Mouse (Mus musculus) frontal cortex, postnatal 36 days (tissue): ENCODE results near the gene Lpin3.

Source experiments
- DNase-seq, 2 experiments: peaks; one replicate each; pipeline ENCODE4 v3.0.0; 2022; ENCODE audit warnings: low spot score in 2 of 2

The Lpin3 gene

DNA sequence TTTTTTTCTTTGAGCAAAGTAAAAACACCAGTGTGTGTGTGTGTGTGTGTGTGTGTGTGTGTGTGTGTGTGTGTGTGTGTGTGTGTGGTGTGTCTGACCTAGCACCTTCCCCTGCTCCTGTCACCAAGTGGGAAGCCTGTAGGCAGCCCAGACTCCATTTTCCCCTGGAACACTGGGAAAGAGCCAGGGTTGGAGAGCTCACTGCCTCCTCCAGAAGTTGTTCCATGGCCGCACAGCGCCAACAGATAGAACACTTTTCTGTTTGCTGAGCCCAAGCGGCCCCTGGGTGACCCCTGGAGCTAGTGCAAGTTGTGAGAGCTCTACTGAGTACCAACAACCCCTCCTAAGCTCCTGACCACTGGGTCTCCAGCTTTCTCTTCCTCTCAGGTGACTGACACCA lies 52.5 kb downstream of the Lpin3 start:
- no peak for DNase-seq

DNA sequence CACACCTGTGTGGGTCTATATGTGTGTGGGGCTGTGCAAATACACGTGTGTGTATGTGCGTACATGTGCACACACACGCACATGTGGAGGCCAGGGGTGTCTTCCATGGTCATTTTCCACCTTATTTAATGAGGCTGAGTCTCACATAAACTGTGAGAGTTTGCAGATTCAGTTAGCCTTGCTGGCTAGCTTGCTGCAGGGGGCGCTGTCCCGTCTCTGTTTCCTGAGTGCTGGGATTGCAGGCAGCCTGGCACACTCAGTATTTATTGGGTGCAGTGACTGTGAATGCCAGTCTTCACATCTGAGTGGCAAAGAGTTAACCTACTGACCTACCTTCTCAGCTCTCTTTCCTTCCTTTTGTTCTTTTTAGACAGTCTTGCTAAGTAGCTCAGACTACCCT lies 53.4 kb downstream of the Lpin3 start:
- DNase-seq, result no peak

DNA sequence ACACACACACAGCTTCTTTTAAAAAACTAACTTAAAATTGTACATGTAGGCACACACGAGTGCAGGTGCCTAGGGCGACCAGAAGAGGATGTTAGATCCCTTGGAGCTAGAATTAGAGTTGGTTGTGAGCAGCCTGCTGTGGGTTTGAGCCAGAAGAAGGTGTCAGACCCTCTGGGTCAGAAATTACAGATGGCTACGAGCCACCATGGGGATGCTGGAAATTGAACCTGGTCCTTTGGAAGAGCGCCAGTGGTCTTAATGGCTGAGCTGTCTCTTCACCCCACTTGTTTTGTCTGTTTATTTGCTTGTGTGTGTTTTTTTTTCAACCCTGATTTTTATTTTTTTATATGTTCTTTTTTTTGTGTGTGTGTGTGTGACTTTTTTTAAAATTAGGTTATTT lies 54.0 kb downstream of the Lpin3 start:
- no peak for DNase-seq

DNA sequence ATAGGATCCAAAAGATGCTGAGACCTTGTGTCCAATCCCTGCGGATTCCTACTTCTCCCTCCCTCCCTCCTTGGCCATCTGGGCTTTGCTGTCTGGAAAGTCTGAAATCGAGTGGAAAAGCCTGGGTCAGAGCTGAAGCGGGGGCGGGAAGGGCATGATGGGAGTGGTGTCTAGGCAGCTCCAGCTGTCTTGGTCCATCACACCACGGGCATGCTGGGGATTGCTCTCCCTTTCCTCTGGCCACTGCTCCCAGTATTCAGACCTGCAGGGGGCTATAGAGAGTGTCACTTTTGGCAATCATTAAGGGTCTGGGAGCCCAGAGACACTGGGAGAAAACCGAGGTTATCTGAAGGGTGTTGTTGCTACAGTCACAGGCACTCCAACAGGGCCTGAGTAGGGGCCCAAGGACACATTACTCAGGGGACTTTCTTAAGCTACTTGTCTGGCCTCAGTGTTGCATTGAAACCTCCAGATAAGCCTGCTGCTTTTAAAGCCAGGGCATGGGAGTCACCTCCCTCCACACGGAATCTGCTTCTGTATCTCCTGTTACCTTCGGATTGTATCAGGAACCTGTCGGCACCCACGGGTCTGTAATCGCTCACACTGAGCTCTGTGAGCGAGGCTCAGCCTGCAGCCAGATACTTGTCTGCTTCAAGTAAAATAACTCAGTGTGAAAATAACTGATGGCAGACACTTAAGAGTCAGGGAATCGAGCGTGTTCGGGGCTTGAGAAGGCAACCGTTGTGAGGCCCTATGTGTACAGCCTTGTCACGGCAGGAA lies 60.6 kb downstream of the Lpin3 start:
- no peak for DNase-seq

DNA sequence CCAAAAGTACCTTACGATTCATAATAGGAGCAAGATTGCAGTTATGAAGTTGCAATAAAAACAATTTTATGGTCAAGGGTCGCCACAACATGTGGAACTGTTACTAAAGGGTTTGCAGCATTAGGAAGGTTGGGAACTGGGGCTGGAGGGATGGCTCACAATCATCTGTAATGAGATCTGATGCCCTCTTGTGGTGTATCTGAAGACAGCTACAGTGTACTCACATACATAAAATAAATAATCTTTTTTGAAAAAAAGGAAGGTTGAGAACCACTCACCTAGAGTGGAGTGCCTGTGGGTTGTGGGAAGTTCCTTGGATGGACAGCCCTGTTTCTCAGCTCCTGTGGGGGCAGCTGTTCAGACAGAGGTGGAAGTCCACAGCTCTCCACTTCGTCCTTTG lies 62.0 kb downstream of the Lpin3 start:
- DNase-seq, result no peak

DNA sequence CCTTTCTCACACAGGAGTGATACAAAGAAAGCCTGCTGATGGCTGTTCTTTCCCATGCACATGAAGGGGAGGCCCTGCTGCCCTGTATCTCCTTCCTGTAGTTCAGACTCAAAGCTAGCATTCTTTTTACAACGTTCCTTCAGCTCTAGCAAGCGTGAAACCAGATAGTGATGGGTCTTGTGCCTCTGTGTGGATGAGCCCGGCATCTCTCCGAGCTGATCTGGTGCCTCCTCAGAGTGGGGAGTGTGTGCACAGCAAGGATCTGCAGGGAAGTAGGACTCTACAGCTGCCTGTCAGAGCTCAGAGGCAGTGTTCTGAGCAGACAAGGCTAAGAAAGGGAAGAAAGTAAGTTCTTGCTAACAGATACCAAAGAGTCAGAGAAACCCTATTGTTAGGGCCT lies 71.1 kb downstream of the Lpin3 start:
- DNase-seq, result peak in 1 of 2 experiments; percentile 46

DNA sequence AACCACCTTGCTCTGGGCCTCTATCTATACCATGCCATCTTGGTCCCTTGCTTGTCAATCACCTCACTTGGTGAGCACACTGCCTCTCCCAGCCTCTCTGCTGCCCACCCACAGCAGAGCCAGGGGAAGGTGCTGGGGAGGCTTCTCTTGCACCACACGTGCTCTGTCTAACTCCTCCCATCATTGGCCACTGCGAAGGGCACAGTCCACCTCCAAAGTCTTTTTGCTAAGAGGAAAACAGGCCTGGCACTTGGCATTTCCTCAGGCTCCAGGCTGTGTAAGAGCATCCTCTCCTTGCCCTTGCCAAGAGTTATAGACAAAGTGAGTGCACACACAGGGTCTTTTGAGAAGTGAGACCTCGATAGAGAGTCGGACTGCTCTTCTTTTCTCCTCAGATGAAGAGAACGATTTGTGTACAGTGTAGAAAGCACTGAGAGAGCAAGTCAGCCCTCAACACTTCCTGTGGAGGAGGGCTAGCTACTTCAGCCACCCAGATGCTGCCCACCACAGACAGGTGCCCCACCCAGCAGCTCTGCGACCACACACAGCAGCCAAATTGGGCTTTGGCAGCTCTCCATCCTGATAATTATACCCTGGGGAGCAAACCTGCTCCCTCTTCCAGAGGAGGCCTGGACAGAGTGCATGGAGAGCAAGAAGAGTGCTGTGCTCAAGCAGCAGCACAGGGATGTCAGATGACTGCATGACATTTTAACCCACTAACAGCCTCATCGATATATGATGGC lies 72.8 kb downstream of the Lpin3 start:
- DNase-seq, result no peak

DNA sequence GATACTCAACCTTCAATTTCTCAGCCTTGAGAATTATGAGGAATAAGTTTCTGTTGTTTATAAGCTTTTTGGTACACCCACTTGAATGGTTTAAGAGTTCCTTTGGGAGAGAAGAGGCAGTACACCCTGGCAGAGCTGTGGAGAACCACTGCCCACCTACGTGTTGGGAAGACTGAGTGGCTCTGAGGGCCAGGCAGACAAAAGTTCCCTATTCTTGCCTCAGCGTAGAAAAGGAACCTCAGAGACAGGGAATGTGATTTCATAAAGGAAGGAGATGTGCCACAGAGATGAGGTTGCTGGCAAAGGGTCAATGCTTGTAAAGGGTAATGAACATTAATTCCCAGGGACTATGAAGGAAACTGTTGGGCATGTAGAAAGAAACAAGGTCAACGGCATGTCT lies 74.1 kb downstream of the Lpin3 start:
- no peak for DNase-seq

DNA sequence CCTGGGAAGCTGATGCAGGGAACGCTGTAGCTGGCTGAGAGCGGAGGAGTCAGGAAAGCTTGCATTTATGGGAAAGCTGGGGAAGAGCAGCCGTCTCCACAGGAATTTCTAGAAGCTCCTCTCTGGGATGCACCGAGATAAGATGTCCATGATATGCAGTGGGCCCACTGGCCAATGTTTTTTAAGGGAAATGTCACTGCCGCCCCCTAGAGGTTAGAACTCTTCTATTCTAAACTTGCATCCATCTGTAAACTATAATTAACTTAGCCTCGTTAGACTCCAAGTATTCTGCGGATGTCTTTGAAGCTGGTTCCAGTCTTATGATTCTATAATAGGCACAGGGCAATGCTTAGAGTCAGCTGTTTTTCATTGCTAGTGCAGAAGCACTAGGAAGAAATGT lies 74.9 kb downstream of the Lpin3 start:
- DNase-seq, result peak in 1 of 2 experiments; percentile 76
